Mouse (Mus musculus): Measurements from ENCODE around the gene Dusp2. TPM values are rescaled to one million over a fixed set of nuclear protein-coding genes. Genes with fewer than 3 reads are reported as not detected.

The Dusp2 gene
- total RNA-seq (2023) = 171 TPM

DNA sequence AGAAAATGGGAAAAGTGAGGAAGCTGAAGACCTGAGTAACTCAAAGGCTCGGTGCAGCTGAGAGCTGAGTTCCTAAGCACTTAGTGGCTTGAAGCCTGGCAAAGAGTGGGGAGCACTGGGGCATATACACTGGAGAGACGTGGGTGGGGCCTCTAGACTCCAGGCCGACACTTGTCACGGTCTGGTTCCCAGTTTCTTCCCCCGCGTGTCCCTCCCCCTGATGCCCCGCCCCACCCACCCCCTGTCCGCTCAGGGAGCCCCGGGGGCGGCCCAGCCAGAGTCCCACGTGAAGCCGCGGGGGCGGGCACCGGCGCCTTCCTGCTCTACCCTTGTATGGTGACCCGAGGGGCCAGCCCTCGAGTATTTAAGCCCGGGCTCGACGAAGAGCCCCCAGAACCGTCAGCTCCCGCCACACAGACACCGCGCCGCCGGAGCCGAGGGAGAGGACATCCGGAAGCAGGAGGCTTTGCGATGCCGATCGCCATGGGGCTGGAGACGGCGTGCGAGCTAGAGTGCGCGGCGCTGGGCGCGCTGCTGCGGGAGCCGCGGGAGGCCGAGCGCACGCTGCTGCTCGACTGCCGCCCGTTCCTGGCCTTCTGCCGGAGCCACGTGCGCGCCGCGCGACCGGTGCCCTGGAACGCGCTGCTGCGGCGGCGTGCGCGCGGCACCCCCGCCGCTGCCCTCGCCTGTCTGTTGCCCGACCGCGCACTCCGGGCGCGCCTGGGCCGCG, at the start of gene Dusp2:
Gene Dusp2, plus strand, starts transcription at position 393 of the 730 bp plus-strand sequence.

GRCm38 (mm10) chr2:127338416-127338815, 2.5 kb downstream of the Dusp2 start, which contains the start of gene Astl:
Gene Astl, plus strand, starts transcription at chr2:127338639.

DNA sequence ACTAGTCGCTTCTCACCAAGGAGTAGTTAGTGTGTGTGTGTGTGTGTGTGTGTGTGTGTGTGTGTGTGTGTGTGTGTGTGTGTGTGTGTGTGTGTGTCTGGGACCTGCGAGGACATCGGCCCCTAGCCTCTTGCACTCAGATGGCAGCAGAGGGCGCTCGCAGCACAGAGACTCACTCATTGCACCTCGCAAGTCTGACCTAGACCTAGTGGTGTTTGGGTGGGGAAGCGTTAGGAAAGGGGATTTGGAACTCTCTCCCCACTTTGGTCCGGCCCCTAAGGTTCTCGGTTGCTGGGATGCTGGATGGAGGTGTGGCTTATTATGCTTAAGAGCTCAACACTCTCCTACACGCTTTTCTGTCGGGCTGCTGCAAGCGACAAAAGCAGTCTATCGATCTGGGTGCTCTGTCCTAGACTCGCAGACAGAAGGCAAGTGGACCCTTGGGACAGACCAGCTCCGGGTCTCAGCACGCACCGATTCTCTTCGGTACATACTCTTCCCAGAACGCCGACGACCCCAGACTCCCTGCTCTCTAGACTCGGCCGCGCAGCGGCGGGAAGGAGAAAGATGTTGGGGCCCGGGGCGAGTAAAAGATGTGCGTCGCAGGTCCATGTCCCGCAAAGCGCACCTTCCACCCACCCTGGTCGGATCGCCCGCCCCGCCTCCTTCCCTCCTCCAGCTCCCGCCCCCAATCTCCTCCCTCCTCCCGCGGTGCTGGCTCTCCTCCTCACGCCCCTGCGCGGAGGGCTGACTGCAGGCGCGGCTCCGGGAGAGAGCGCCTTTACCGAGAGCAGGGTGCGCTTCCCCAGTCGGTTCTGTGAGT, 26.7 kb downstream of the Dusp2 start, which contains the start of gene Adra2b:
Gene Adra2b, plus strand, starts transcription at position 750 of the 823 bp plus-strand sequence.

Other genes starting within 250 kb of the Dusp2 start
- gene Ncaph, start 202.2 kb upstream of the Dusp2 start, total RNA-seq (2023) = 2.9 TPM
- gene Itpripl1, start 192.7 kb upstream of the Dusp2 start, total RNA-seq (2023) = 17.0 TPM
- 2.0 TPM for gene 1810024B03Rik, start 127.9 kb upstream of the Dusp2 start, total RNA-seq (2023)
- 172 TPM for gene Snrnp200, start 127.8 kb upstream of the Dusp2 start, total RNA-seq (2023)
- gene Ciao1, start 88.3 kb upstream of the Dusp2 start, total RNA-seq (2023) = 36.2 TPM
- 42.4 TPM for gene Tmem127, start 88.3 kb upstream of the Dusp2 start, total RNA-seq (2023)
- gene Stard7, start 65.9 kb upstream of the Dusp2 start, total RNA-seq (2023) = 51.1 TPM
- gene Astl, start 2.5 kb downstream of the Dusp2 start, total RNA-seq (2023) = 0.47 TPM
- not detected for gene Adra2b, start 27.0 kb downstream of the Dusp2 start, total RNA-seq (2023)
- 0.29 TPM for gene Gpat2, start 89.0 kb downstream of the Dusp2 start, total RNA-seq (2023)
- 15.8 TPM for gene Fahd2a, start 108.4 kb downstream of the Dusp2 start, total RNA-seq (2023)
- not detected for gene Kcnip3, start 185.9 kb downstream of the Dusp2 start, total RNA-seq (2023)
- not detected for gene Prom2, start 205.3 kb downstream of the Dusp2 start, total RNA-seq (2023)

All from CD4-positive naive resting alpha-beta T cell, adult 76 days (primary cell).